Mouse (Mus musculus) heart, adult 10 weeks (tissue): ENCODE data around the gene Fam71e2. TPM values are rescaled to one million over a fixed set of nuclear protein-coding genes. Genes with fewer than 3 reads are reported as not detected.

Source experiments
- polyA plus RNA-seq: library from polyadenylated mRNA; stranded (reverse); fragments of 350-450 nt; fragmentation: Illumina TruSeq; extraction: RNeasy Lipid Tissue Mini Kit (QIAGEN cat#74804); gene quantifications from one replicate; pipeline ENCODE4 v1.2.3, GENCODE M21; 2014; ENCODE audit warnings: low read depth, low replicate concordance

Fam71e2 gene
- not detected for polyA plus RNA-seq

DNA sequence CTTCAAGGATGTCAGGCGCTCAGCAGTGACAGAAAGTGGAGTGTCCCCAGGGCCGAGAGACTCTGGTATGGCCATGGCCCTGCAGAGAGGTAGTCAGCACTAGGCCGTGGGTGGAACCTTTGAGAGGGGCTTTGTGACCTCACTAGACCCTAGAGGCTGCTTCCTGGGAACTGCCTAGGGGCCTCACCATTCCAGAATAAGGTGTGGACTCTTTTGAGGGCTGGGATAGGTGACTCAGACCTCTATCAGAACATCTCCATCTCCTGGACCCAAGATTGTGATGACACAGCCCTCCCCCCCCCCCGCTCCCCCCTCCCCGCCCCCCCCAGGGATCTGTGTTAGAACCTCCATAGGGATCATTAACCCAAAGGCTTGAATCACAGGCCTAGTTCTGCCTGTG is at the start of gene Fam71e2:
Fam71e2 (minus strand) TSS at position 101 of the 400 bp plus-strand sequence.

DNA sequence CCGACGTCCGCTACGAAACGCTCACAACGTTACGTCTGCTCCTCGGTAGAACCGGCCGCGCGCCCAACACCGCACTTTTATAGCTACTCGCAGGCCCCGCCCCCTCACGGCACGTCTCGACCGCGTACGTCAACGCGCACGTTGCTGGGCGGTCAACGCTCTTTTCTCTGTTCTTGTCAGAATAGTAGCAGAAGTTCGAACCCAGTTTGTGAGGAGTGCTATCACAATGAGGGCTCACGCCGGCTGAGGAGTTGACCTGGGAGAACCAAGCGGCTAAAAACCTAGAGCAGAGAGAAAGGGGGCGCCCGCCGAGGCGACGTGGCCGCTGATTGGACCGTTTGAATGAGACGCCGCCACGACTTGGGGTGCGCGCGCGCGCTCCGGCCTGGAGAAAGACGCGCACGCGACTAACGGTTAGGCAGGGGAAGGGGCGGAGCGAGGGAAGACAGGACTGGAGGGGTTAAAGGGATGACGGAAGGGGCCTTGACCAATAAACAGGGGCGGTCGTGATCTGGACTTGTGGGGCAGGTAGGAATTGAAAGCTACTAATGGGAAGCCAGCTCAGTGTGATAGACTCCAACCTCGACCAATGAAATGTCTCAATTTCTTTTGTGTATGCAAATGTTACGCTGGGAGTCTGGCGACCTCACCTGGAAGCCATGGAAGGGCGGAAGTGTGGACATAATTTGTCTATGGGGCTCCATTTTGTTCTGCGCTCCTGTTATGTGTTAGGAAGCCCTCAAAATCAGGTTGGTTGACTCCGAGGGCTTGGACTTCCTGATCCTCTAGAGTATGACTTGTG is 41.4 kb upstream of the Fam71e2 start, which contains the start of gene Ube2s:
Ube2s (minus strand) TSS at position 288 of the 802 bp plus-strand sequence.

DNA sequence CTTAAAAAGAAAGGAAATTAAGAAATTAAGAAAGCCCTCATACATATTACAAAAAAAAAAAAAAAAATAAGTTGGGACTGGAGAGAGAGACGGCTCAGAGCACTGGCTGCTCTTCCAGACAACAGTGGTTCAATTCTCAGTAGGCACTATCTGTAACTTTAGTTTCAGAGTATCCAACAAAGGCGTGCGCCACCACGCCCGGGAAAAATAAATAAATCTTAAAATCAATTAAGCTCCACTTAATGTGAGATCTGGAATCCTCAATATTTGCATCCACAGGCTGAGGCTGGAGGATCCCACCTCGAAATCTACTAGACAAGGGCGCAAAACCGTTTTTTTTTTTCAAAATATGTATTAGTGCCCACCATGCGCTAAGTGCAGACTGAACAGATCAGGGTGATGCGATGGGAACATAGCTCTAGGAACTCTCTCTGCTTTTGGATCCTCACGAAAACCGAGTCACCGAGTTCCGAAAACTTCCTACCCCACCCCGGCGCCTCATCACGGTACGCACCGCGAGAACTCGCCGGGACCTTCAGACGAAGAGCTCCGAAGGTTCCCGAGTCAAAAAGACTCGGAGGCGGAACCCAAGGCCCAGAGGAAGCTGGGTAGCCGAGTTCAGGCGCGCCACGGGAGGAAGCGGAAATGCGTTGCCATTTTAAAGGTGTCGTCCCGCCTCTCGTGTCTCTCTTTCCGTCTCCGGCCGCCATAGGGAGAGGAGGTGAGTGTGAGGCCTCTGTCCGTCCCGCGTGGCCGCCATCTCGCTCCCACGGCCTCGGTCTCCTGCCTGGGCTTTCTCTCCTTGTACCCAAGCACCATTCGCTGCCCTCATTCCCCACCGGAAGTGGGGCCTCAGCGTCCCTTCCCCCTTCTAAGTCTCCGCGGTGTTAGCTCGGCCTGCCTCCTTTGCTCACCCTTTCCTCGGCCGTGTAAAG is 21.4 kb upstream of the Fam71e2 start, which contains the start of gene Rpl28:
Rpl28 (plus strand) TSS at position 597 of the 935 bp plus-strand sequence.

DNA sequence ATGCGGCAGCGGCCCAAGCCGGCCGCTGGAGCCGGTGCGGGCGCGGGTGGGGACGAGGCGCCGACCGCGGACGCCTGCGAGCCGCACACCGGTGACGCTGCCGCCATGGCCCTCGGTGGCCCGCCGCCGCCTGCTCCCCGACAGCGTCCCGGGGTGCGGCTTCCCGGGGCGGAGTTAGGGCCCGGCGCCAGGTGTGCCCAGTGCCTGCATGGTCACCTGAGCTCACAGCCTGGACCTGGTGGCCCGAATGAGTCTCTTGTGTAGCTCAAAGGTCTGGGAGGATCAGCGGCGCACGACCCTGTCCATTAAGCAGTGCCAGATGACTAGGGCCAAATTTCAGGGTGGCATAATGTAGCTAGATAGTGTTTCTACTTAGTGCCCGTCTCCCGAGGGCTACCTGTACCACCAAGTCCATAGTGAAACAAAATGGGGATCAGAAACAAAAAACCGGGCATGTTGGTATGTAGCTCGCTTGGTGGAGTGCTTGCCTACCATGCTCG is 18.4 kb upstream of the Fam71e2 start, which contains the start of gene Tmem238:
Tmem238 (minus strand) TSS at position 221 of the 500 bp plus-strand sequence.

DNA sequence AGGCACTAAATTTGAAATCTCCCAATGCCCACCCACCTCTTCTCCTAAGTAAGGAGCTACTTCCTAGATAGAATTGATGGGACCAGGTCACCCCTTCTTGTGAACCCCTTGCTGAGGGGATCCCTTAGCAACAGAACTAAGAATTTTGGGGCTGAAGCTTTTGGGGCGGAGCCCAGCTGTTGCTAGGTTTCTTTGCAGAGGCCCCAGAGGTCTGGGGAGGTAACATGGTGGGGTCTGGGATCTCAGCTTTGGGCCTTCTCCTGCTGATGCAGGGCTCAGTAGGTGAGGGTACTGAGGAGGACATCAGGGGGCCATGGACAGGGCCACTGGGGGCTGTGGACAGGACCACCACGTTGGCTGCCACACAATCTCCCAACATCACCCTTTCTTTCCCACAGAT is 11.7 kb upstream of the Fam71e2 start, which contains the start of the genes Il11 and Tmem190:
Il11 (minus strand) TSS at position 101 of the 400 bp plus-strand sequence.
Tmem190 (plus strand) TSS at position 179 of the 400 bp plus-strand sequence.

DNA sequence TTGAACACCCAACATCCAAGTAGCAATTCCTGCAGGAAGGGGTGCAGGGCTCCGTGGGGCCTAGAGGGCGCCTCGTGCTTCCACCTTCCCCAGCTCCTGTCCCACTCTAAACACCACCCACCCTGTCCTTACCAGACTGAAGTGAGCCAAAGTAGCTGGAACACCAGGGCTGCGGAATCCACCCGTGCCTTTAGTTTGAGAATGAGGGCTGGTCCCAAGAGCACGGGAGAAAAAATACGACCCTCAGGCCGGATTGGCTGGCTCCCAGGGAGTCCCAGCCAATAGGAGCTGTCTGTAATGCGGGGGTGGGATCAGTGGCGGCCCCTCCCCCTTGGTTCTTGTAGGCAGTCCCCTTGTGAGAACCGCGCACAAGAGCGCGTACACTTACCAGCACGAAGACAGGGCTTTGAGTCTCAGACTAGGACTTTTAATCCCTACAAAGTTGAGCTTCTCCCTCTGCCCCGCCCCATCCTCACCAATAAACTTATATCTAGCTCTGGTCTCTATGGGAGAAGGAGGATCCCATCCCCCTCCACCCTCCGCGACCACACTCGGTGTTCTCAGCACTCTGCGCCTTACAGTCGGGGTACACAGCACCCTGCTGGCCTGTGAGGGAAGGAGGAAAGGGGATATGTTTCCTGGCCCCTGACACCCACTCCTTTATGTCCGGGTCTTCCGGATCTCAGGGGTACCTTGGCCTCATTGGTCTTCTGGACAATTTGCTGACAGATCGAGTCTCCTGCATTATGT is 18.1 kb downstream of the Fam71e2 start, which contains the start of gene Cox6b2:
Cox6b2 (minus strand) TSS at position 274 of the 750 bp plus-strand sequence.

DNA sequence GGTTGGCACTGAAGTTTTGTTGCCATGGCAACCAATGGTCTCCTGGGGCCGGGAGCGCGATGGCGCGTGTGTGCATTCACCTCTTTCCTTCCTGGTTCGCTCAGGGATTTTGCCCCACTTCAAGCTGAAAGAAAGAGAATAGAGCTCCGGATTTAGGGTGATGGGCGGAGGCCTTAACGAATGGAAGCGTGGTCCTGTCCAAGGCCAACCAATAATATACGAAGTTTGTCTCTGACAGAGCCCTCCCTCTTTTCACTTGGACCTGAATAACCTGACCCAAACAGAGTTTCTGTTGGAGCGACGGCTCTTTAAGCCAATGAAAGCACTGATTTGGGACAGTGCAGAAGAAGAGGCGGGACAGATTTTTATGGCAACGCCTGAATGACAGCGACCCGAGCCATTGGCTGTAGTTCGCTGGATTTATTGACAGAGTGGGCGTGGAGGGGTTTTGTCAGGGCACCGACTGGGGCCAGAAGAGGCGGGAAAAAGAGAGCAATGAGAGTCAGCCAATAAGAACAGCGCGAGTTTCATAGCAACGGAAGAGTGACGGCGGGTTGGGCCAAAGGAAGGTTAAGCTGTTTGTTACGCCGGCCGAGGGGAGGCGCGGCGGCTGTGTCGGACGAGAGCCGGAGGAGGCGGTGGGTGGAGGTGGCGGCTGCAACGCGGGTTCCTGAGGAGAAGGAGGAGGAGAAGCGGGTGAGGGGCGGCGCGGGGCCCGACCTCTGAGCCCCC is 31.4 kb downstream of the Fam71e2 start, which contains the start of gene Kmt5c:
Kmt5c (plus strand) TSS at position 572 of the 732 bp plus-strand sequence.

DNA sequence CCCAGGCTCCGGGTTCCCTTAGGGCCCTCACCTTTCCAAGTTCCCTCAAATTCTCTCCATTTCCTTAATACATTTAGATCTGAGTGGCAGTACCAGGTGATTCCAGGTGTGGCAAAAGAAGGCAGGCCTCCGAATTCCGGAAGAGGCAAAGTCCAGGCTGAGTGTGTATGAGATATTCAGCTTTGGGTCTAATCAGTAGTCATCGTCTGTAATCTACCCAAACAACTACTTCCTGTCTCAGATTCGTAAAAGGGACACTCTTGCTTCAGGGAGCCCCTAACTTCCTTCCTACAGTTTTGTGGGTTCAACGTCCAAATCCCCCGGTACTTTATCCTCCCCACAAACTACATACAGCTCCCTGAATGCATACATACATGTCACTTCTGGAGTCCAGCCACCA is 45.9 kb downstream of the Fam71e2 start, which contains the start of gene Tmem150b:
Tmem150b (minus strand) TSS at position 81 of the 400 bp plus-strand sequence.

Other genes starting within 250 kb of the Fam71e2 start
- 10,656 TPM for gene Tnni3, start 247.1 kb downstream of the Fam71e2 start, polyA plus RNA-seq
- 7.5 TPM for gene Dnaaf3, start 238.8 kb downstream of the Fam71e2 start, polyA plus RNA-seq
- gene Syt5, start 223.8 kb downstream of the Fam71e2 start, polyA plus RNA-seq, result 0.97 TPM
- not detected for gene Ptprh, start 167.3 kb downstream of the Fam71e2 start, polyA plus RNA-seq
- 7.5 TPM for gene Tmem86b, start 139.9 kb downstream of the Fam71e2 start, polyA plus RNA-seq
- gene Ppp6r1, start 112.3 kb downstream of the Fam71e2 start, polyA plus RNA-seq, result 64.9 TPM
- gene Hspbp1, start 86.2 kb downstream of the Fam71e2 start, polyA plus RNA-seq, result 37.1 TPM
- gene Brsk1, start 80.7 kb downstream of the Fam71e2 start, polyA plus RNA-seq, result 2.1 TPM
- not detected for gene Tmem150b, start 46.1 kb downstream of the Fam71e2 start, polyA plus RNA-seq
- gene Kmt5c, start 31.2 kb downstream of the Fam71e2 start, polyA plus RNA-seq, result 22.8 TPM
- 10.7 TPM for gene Cox6b2, start 18.2 kb downstream of the Fam71e2 start, polyA plus RNA-seq
- not detected for gene Il11, start 11.6 kb upstream of the Fam71e2 start, polyA plus RNA-seq
- not detected for gene Tmem190, start 11.6 kb upstream of the Fam71e2 start, polyA plus RNA-seq
- 6.3 TPM for gene Tmem238, start 18.4 kb upstream of the Fam71e2 start, polyA plus RNA-seq
- 392 TPM for gene Rpl28, start 21.6 kb upstream of the Fam71e2 start, polyA plus RNA-seq
- gene Ube2s, start 41.3 kb upstream of the Fam71e2 start, polyA plus RNA-seq, result 101 TPM
- not detected for gene Shisa7, start 73.4 kb upstream of the Fam71e2 start, polyA plus RNA-seq
- 13.4 TPM for gene Isoc2b, start 99.0 kb upstream of the Fam71e2 start, polyA plus RNA-seq
- 45.8 TPM for gene Isoc2a, start 105.9 kb upstream of the Fam71e2 start, polyA plus RNA-seq
- not detected for gene Gm36210, start 135.2 kb upstream of the Fam71e2 start, polyA plus RNA-seq
- gene Zfp628, start 143.9 kb upstream of the Fam71e2 start, polyA plus RNA-seq, result 4.9 TPM
- 4.8 TPM for gene Nat14, start 150.7 kb upstream of the Fam71e2 start, polyA plus RNA-seq
- gene Ssc5d, start 154.5 kb upstream of the Fam71e2 start, polyA plus RNA-seq, result 4.7 TPM
- 56.6 TPM for gene Sbk2, start 193.1 kb upstream of the Fam71e2 start, polyA plus RNA-seq
- 60.8 TPM for gene Sbk3, start 199.9 kb upstream of the Fam71e2 start, polyA plus RNA-seq
- 25.1 TPM for gene Zfp579, start 224.9 kb upstream of the Fam71e2 start, polyA plus RNA-seq
- gene Zfp524, start 243.1 kb upstream of the Fam71e2 start, polyA plus RNA-seq, result 14.0 TPM
- gene Fiz1, start 243.4 kb upstream of the Fam71e2 start, polyA plus RNA-seq, result 17.3 TPM
- gene Gm44973, start 244.2 kb upstream of the Fam71e2 start, polyA plus RNA-seq, result not detected
- 11.4 TPM for gene Zfp865, start 249.1 kb upstream of the Fam71e2 start, polyA plus RNA-seq
- gene Ccdc106, start 249.3 kb upstream of the Fam71e2 start, polyA plus RNA-seq, result not detected